Mouse (Mus musculus) CH12.LX (cell line): Measurements from ENCODE around the gene Gm595.

Experiments
- BHLHE40 ChIP-seq: IDR thresholded peaks from 2 replicates; pipeline ENCODE4 v1.6.1; 2011; ENCODE audit warnings: mild to moderate bottlenecking, low read depth, low read length, improper control_type of control experiment
- CTCF ChIP-seq, 2 experiments: IDR thresholded peaks in 1 of 2; conservative IDR thresholded peaks in 1 of 2; 2 replicates each; pipeline ENCODE4 v1.5.1; 2011 to 2012; ENCODE audit warnings: low read depth in 2 of 2, low read length in 2 of 2, improper control_type of control experiment in 1 of 2, inconsistent platforms in 1 of 2, mild to moderate bottlenecking in 1 of 2, moderate library complexity in 1 of 2
- EP300 ChIP-seq: IDR thresholded peaks from 2 replicates; pipeline ENCODE4 v1.6.1; 2011; ENCODE audit warnings: low read length, improper control_type of control experiment
- ETS1 ChIP-seq: conservative IDR thresholded peaks from 2 replicates; pipeline ENCODE4 v1.6.1; 2012; ENCODE audit warnings: low read depth, mild to moderate bottlenecking, inconsistent platforms, low read length, improper control_type of control experiment, moderate library complexity
- GABPA ChIP-seq: IDR thresholded peaks from 2 replicates; pipeline ENCODE4 v1.6.1; 2012; ENCODE audit warnings: low read depth, low read length, improper control_type of control experiment, inconsistent platforms; ENCODE audit not compliant: insufficient replicate concordance
- MAZ ChIP-seq: IDR thresholded peaks from 2 replicates; pipeline ENCODE4 v1.6.1; 2012; ENCODE audit warnings: low read depth, mild to moderate bottlenecking, inconsistent platforms, low read length, improper control_type of control experiment, moderate library complexity
- POLR2A ChIP-seq: IDR thresholded peaks from 2 replicates; pipeline ENCODE4 v1.6.1; 2011; ENCODE audit warnings: low read depth, mild to moderate bottlenecking, improper control_type of control experiment, low read length
- USF1 ChIP-seq: IDR thresholded peaks from 2 replicates; pipeline ENCODE4 v1.6.1; 2014; ENCODE audit warnings: low read depth, mild to moderate bottlenecking, inconsistent platforms, low read length, improper control_type of control experiment
- ZMIZ1 ChIP-seq: IDR thresholded peaks from 2 replicates; pipeline ENCODE4 v1.6.1; 2012; ENCODE audit warnings: low read depth, mild to moderate bottlenecking, inconsistent platforms, low read length, improper control_type of control experiment

- TF ChIP-seq GABPA (no peak), USF1 (no peak), EP300 (no peak), MAZ (no peak), ETS1 (no peak), CTCF (conservative IDR thresholded peaks at IDR 0.05 in 1 of 2, IDR thresholded peaks at IDR 0.05 in 1 of 2; ENCODE audit: low read depth in 2 of 2, low read length in 2 of 2) (no peak), ZMIZ1 (no peak), BHLHE40 (no peak), POLR2A (no peak)
Observed at GRCm38 (mm10) chrX:48877613-48878012, at the start of gene Gm595.
